Mouse (Mus musculus) right cerebral cortex, adult 18-20 months (tissue): ENCODE measurements around the gene Trem2.
A peak's percentile ranks its signal among the peaks of the same experiment; 100 is the strongest.
"Not testable (repeated sequence)": the region's sequence is repeated elsewhere in the genome, so short reads cannot be mapped to it uniquely, and the experiment has no call there.

Experiments used
- DNase-seq: peaks from one replicate; pipeline ENCODE4 v3.0.0; 2022; ENCODE audit warnings: mixed read lengths

Trem2 gene

GRCm38 (mm10) chr17:48346231-48346630 is at the start of gene Trem2:
TSS of gene Trem2 (plus strand) at chr17:48346401.
- no peak for DNase-seq

- no peak for DNase-seq
These were observed 47.0 kb upstream of the Trem2 start, which contains the start of gene Treml2 for GRCm38 (mm10) chr17:48299203-48299602. TSS of gene Treml2 (plus strand) at chr17:48299498.

- no peak for DNase-seq
These were observed 46.4 kb upstream of the Trem2 start for GRCm38 (mm10) chr17:48299756-48300155.

- DNase-seq = no peak
These were observed 46.0 kb upstream of the Trem2 start for GRCm38 (mm10) chr17:48300199-48300598.

- no peak for DNase-seq
These were observed 45.3 kb upstream of the Trem2 start for GRCm38 (mm10) chr17:48300861-48301260.

- DNase-seq = no peak
These were observed 44.4 kb upstream of the Trem2 start for GRCm38 (mm10) chr17:48301792-48302191.

GRCm38 (mm10) chr17:48312124-48312523 is 34.1 kb upstream of the Trem2 start:
- no peak for DNase-seq

- not testable (repeated sequence) for DNase-seq
These were observed 30.2 kb upstream of the Trem2 start, which contains the start of gene B430306N03Rik for GRCm38 (mm10) chr17:48315905-48316579. TSS of gene B430306N03Rik (plus strand) at chr17:48316141.

- DNase-seq = no peak
These were observed 27.5 kb upstream of the Trem2 start for GRCm38 (mm10) chr17:48318686-48319085.

GRCm38 (mm10) chr17:48321279-48321678 is 24.9 kb upstream of the Trem2 start:
- DNase-seq = no peak

- DNase-seq = no peak
These were observed 23.0 kb upstream of the Trem2 start for GRCm38 (mm10) chr17:48323236-48323635.

GRCm38 (mm10) chr17:48324258-48324657 is 21.9 kb upstream of the Trem2 start:
- no peak for DNase-seq

- no peak for DNase-seq
These were observed 21.1 kb upstream of the Trem2 start for GRCm38 (mm10) chr17:48325093-48325492.

- no peak for DNase-seq
These were observed 20.6 kb upstream of the Trem2 start for GRCm38 (mm10) chr17:48325638-48326037.

- DNase-seq = peak; percentile 91
These were observed 19.5 kb upstream of the Trem2 start for GRCm38 (mm10) chr17:48326656-48327055.

GRCm38 (mm10) chr17:48332524-48332923 is 13.7 kb upstream of the Trem2 start:
- DNase-seq = no peak

- DNase-seq = no peak
These were observed 12.0 kb upstream of the Trem2 start for GRCm38 (mm10) chr17:48334186-48334585.

- peak; percentile 76 for DNase-seq
These were observed 9.3 kb upstream of the Trem2 start for GRCm38 (mm10) chr17:48336857-48337256.

GRCm38 (mm10) chr17:48340267-48340666 is 5.9 kb upstream of the Trem2 start:
- DNase-seq = no peak

- DNase-seq = peak; percentile 18
These were observed 4.3 kb upstream of the Trem2 start for GRCm38 (mm10) chr17:48341947-48342346.

GRCm38 (mm10) chr17:48343065-48343464 is 3.1 kb upstream of the Trem2 start:
- no peak for DNase-seq

GRCm38 (mm10) chr17:48345824-48346223 is 377 bp upstream of the Trem2 start:
- DNase-seq = no peak

GRCm38 (mm10) chr17:48346834-48347233 is 633 bp downstream of the Trem2 start:
- peak; percentile 25 for DNase-seq

GRCm38 (mm10) chr17:48347287-48347686 is 1.1 kb downstream of the Trem2 start:
- DNase-seq = no peak

GRCm38 (mm10) chr17:48350681-48351193 is 4.5 kb downstream of the Trem2 start:
- no peak for DNase-seq
